Mouse (Mus musculus): ENCODE results near the gene Adgrd1. TPM values are rescaled to one million over a fixed set of nuclear protein-coding genes. Genes with fewer than 3 reads are reported as not detected.

The Adgrd1 gene
- polyA plus RNA-seq, 1 experiment, result 0.48 TPM

- Histone ChIP-seq H3K4me2 (ENCODE audit: low read depth) (no peak overlapping the region), H3K27me3 (ENCODE audit: control insufficient read depth, insufficient read depth, insufficient read length) (no peaks in the 10 kb centered on the region), H3K79me2 (ENCODE audit: control insufficient read depth, insufficient read depth) (no peaks in the 10 kb centered on the region), H3ac (ENCODE audit: control insufficient read depth, insufficient read length) (no peak overlapping the region), H3K4me3 (no peak overlapping the region), H3K36me3 (ENCODE audit: control insufficient read depth, insufficient read depth) (no peaks in the 10 kb centered on the region)
- TF ChIP-seq MYOG (IDR thresholded peaks at IDR 0.05; ENCODE audit: control insufficient read depth in 1 of 3, insufficient read depth in 1 of 3, insufficient read length in 2 of 3, low read depth in 2 of 3) (peak in 1 of 3 experiments; percentile 33), TCF12 (IDR thresholded peaks at IDR 0.05; ENCODE audit: insufficient read depth, poor library complexity, severe bottlenecking) (no peak)
Observed at GRCm38 (mm10) chr5:129218537-129218981, 122.0 kb downstream of the Adgrd1 start.

DNA sequence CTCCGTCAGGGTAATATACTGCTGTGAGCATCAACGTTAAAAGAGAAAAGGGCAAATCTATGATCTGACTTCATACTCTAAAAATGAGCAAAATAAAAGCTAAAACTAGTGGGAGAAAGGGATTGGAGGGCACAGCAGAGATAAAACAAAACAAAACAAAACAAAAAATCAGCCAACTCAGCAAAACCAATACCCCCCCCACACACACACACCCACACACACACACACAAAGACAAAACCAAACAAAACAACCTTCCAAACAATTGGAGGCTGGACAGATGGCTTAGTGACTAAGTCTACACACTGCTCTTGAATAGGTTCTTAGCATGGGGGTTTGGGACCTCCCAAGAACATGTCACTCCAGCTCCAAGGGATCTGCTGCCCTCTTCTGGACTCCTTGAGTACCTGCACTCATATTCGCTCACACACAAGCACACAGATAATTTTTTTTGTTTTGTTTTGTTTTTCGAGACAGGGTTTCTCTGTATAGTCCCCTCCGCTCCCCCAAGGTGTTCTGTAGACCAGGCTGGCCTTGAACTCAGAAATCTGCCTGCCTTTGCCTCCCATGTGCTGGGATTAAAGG is 122.7 kb downstream of the Adgrd1 start:
- Histone ChIP-seq H3K79me2 (ENCODE audit: control insufficient read depth, insufficient read depth) (no peaks in the 10 kb centered on the region), H3ac (ENCODE audit: control insufficient read depth, insufficient read length) (no peak overlapping the region), H3K4me2 (ENCODE audit: low read depth) (no peak overlapping the region), H3K4me3 (no peak overlapping the region), H3K27me3 (ENCODE audit: control insufficient read depth, insufficient read depth, insufficient read length) (no peaks in the 10 kb centered on the region), H3K36me3 (ENCODE audit: control insufficient read depth, insufficient read depth) (no peaks in the 10 kb centered on the region)
- TF ChIP-seq E2F4 (IDR thresholded peaks at IDR 0.05; ENCODE audit: insufficient read depth), result no peak
- no peak for TF ChIP-seq MYOG (IDR thresholded peaks at IDR 0.05; ENCODE audit: control insufficient read depth in 1 of 3, insufficient read depth in 1 of 3, insufficient read length in 2 of 3, low read depth in 2 of 3)
- TF ChIP-seq MYOD1 (IDR thresholded peaks at IDR 0.05; ENCODE audit: control insufficient read depth in 1 of 3, insufficient read length in 2 of 3, low read depth in 2 of 3), result no peak
- TF ChIP-seq REST (IDR thresholded peaks at IDR 0.05; ENCODE audit: insufficient read depth, insufficient read length), result no peak
- no peak for TF ChIP-seq TCF3 (IDR thresholded peaks at IDR 0.05; ENCODE audit: insufficient read length, low read depth)
- no peak for TF ChIP-seq POLR2AphosphoS2 (IDR thresholded peaks at IDR 0.05; ENCODE audit: insufficient read length, low read depth)
- TF ChIP-seq SRF (IDR thresholded peaks at IDR 0.05; ENCODE audit: control insufficient read depth, insufficient read length, low read depth), result no peak
- TF ChIP-seq MAX (IDR thresholded peaks at IDR 0.05; ENCODE audit: low read depth), result no peak
- no peak for TF ChIP-seq TCF12 (IDR thresholded peaks at IDR 0.05; ENCODE audit: insufficient read depth, poor library complexity, severe bottlenecking)
- no peak for TF ChIP-seq POLR2A (IDR thresholded peaks at IDR 0.05; ENCODE audit: insufficient read length, low read depth)
- no peak for TF ChIP-seq CEBPB (IDR thresholded peaks at IDR 0.05; ENCODE audit: insufficient read depth, poor library complexity, severe bottlenecking)

GRCm38 (mm10) chr5:129225810-129226450 is 129.4 kb downstream of the Adgrd1 start:
- TF ChIP-seq MAX (IDR thresholded peaks at IDR 0.05; ENCODE audit: low read depth), result no peak
- TF ChIP-seq TCF12 (IDR thresholded peaks at IDR 0.05; ENCODE audit: insufficient read depth, poor library complexity, severe bottlenecking), result no peak
- no peak for TF ChIP-seq USF1 (IDR thresholded peaks at IDR 0.05; ENCODE audit: low read depth)
- TF ChIP-seq MYOD1 (IDR thresholded peaks at IDR 0.05; ENCODE audit: control insufficient read depth in 1 of 3, insufficient read length in 2 of 3, low read depth in 2 of 3), result no peak
- TF ChIP-seq CEBPB (IDR thresholded peaks at IDR 0.05; ENCODE audit: insufficient read depth, poor library complexity, severe bottlenecking), result no peak
- no peak for TF ChIP-seq E2F4 (IDR thresholded peaks at IDR 0.05; ENCODE audit: insufficient read depth)
- no peak for TF ChIP-seq SRF (IDR thresholded peaks at IDR 0.05; ENCODE audit: control insufficient read depth, insufficient read length, low read depth)
- TF ChIP-seq MYOG (IDR thresholded peaks at IDR 0.05; ENCODE audit: control insufficient read depth in 1 of 3, insufficient read depth in 1 of 3, insufficient read length in 2 of 3, low read depth in 2 of 3), result no peak
- no peak for TF ChIP-seq REST (IDR thresholded peaks at IDR 0.05; ENCODE audit: insufficient read depth, insufficient read length)
- no peak for TF ChIP-seq POLR2AphosphoS2 (IDR thresholded peaks at IDR 0.05; ENCODE audit: insufficient read length, low read depth)
- no peak for TF ChIP-seq TCF3 (IDR thresholded peaks at IDR 0.05; ENCODE audit: insufficient read length, low read depth)
- TF ChIP-seq POLR2A (IDR thresholded peaks at IDR 0.05; ENCODE audit: insufficient read length, low read depth), result no peak
- H3ac ChIP-seq (ENCODE audit: control insufficient read depth, insufficient read length), result no peak overlapping the region
- no peak overlapping the region for H3K4me3 ChIP-seq
- no peaks in the 10 kb centered on the region for H3K36me3 ChIP-seq (ENCODE audit: control insufficient read depth, insufficient read depth)
- H3K4me2 ChIP-seq (ENCODE audit: low read depth), result no peak overlapping the region
- H3K79me2 ChIP-seq (ENCODE audit: control insufficient read depth, insufficient read depth), result no peaks in the 10 kb centered on the region
- no peaks in the 10 kb centered on the region for H3K27me3 ChIP-seq (ENCODE audit: control insufficient read depth, insufficient read depth, insufficient read length)

DNA sequence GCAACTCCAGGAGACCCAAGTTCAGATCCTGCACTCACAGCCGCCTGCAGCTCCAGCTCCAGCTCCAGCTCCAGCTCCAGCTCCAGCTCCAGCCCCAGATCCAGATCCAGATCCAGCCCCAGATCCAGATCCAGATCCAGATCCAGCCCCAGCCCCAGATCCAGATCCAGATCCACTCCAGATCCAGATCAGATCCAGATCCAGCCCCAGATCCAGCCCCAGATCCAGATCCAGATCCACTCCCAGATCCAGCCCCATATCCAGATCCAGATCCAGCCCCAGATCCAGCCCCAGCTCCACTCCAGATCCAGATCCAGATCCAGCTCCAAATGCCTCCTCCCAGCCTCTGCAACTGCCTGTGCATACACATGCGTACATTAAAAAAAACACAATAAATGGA is 131.6 kb downstream of the Adgrd1 start:
- no peak overlapping the region for H3ac ChIP-seq (ENCODE audit: control insufficient read depth, insufficient read length)

GRCm38 (mm10) chr5:129233301-129233700 is 136.8 kb downstream of the Adgrd1 start:
- Histone ChIP-seq H3K79me2 (ENCODE audit: control insufficient read depth, insufficient read depth) (no peaks in the 10 kb centered on the region), H3K36me3 (ENCODE audit: control insufficient read depth, insufficient read depth) (no peaks in the 10 kb centered on the region), H3ac (ENCODE audit: control insufficient read depth, insufficient read length) (no peak overlapping the region), H3K4me2 (ENCODE audit: low read depth) (no peak overlapping the region), H3K4me3 (no peak overlapping the region), H3K27me3 (ENCODE audit: control insufficient read depth, insufficient read depth, insufficient read length) (no peaks in the 10 kb centered on the region)
- no peak for TF ChIP-seq E2F4 (IDR thresholded peaks at IDR 0.05; ENCODE audit: insufficient read depth)
- no peak for TF ChIP-seq MAX (IDR thresholded peaks at IDR 0.05; ENCODE audit: low read depth)
- TF ChIP-seq TCF12 (IDR thresholded peaks at IDR 0.05; ENCODE audit: insufficient read depth, poor library complexity, severe bottlenecking), result no peak
- TF ChIP-seq TCF3 (IDR thresholded peaks at IDR 0.05; ENCODE audit: insufficient read length, low read depth), result no peak
- no peak for TF ChIP-seq CEBPB (IDR thresholded peaks at IDR 0.05; ENCODE audit: insufficient read depth, poor library complexity, severe bottlenecking)
- TF ChIP-seq MYOD1 (IDR thresholded peaks at IDR 0.05; ENCODE audit: control insufficient read depth in 1 of 3, insufficient read length in 2 of 3, low read depth in 2 of 3), result no peak
- TF ChIP-seq POLR2A (IDR thresholded peaks at IDR 0.05; ENCODE audit: insufficient read length, low read depth), result no peak
- no peak for TF ChIP-seq SRF (IDR thresholded peaks at IDR 0.05; ENCODE audit: control insufficient read depth, insufficient read length, low read depth)
- no peak for TF ChIP-seq MYOG (IDR thresholded peaks at IDR 0.05; ENCODE audit: control insufficient read depth in 1 of 3, insufficient read depth in 1 of 3, insufficient read length in 2 of 3, low read depth in 2 of 3)
- no peak for TF ChIP-seq REST (IDR thresholded peaks at IDR 0.05; ENCODE audit: insufficient read depth, insufficient read length)
- no peak for TF ChIP-seq USF1 (IDR thresholded peaks at IDR 0.05; ENCODE audit: low read depth)
- TF ChIP-seq POLR2AphosphoS2 (IDR thresholded peaks at IDR 0.05; ENCODE audit: insufficient read length, low read depth), result no peak

More for the DNA sequence above, 131.6 kb downstream of the Adgrd1 start:
- Histone ChIP-seq H3K36me3 (ENCODE audit: control insufficient read depth, insufficient read depth) (no peaks in the 10 kb centered on the region), H3K79me2 (ENCODE audit: control insufficient read depth, insufficient read depth) (no peaks in the 10 kb centered on the region), H3K4me3 (no peak overlapping the region), H3K4me2 (ENCODE audit: low read depth) (no peak overlapping the region), H3K27me3 (ENCODE audit: control insufficient read depth, insufficient read depth, insufficient read length) (no peaks in the 10 kb centered on the region)
- TF ChIP-seq E2F4 (IDR thresholded peaks at IDR 0.05; ENCODE audit: insufficient read depth) (no peak), POLR2A (IDR thresholded peaks at IDR 0.05; ENCODE audit: insufficient read length, low read depth) (no peak), USF1 (IDR thresholded peaks at IDR 0.05; ENCODE audit: low read depth) (no peak), POLR2AphosphoS2 (IDR thresholded peaks at IDR 0.05; ENCODE audit: insufficient read length, low read depth) (no peak), MYOG (IDR thresholded peaks at IDR 0.05; ENCODE audit: control insufficient read depth in 1 of 3, insufficient read depth in 1 of 3, insufficient read length in 2 of 3, low read depth in 2 of 3) (no peak), TCF12 (IDR thresholded peaks at IDR 0.05; ENCODE audit: insufficient read depth, poor library complexity, severe bottlenecking) (no peak)
